Mouse (Mus musculus): ENCODE measurements around the gene Idh1. TPM values are rescaled to one million over a fixed set of nuclear protein-coding genes. Genes with fewer than 3 reads are reported as not detected.

The Idh1 gene
- polyA plus RNA-seq, 1 experiment from 2014 or later = 343 TPM

Other genes starting within 250 kb of the Idh1 start
- gene Plekhm3, start 229.7 kb downstream of the Idh1 start, polyA plus RNA-seq (2016; fragmentation: Nextera tagmentation; extraction: Ambion mirVana) = 7.8 and 8.9 TPM in 2 replicates
- 0.13 TPM in 1 of 2 replicates, not detected in the other for gene Akr1cl, start 153.7 kb downstream of the Idh1 start, polyA plus RNA-seq (2016; fragmentation: Nextera tagmentation; extraction: Ambion mirVana)
- gene Cryge, start 135.4 kb downstream of the Idh1 start, polyA plus RNA-seq (2016; fragmentation: Nextera tagmentation; extraction: Ambion mirVana) = not detected in 2 replicates
- gene Crygd, start 123.0 kb downstream of the Idh1 start, polyA plus RNA-seq (2016; fragmentation: Nextera tagmentation; extraction: Ambion mirVana) = not detected in 2 replicates
- not detected in 2 replicates for gene Crygc, start 112.8 kb downstream of the Idh1 start, polyA plus RNA-seq (2016; fragmentation: Nextera tagmentation; extraction: Ambion mirVana)
- not detected in 2 replicates for gene Crygb, start 104.2 kb downstream of the Idh1 start, polyA plus RNA-seq (2016; fragmentation: Nextera tagmentation; extraction: Ambion mirVana)
- gene Cryga, start 83.1 kb downstream of the Idh1 start, polyA plus RNA-seq (2016; fragmentation: Nextera tagmentation; extraction: Ambion mirVana) = 0.33 TPM in 1 of 2 replicates, not detected in the other
- not detected in 2 replicates for gene Gm28845, start 66.9 kb downstream of the Idh1 start, polyA plus RNA-seq (2016; fragmentation: Nextera tagmentation; extraction: Ambion mirVana)
- 0.28 TPM in 1 of 2 replicates, not detected in the other for gene D630023F18Rik, start 63.3 kb downstream of the Idh1 start, polyA plus RNA-seq (2016; fragmentation: Nextera tagmentation; extraction: Ambion mirVana)
- gene Pikfyve, start 183 bp upstream of the Idh1 start, polyA plus RNA-seq (2016; fragmentation: Nextera tagmentation; extraction: Ambion mirVana) = 18.1 and 20.6 TPM in 2 replicates
- gene Pth2r, start 95.6 kb upstream of the Idh1 start, polyA plus RNA-seq (2016; fragmentation: Nextera tagmentation; extraction: Ambion mirVana) = 0.28 and 0.40 TPM in 2 replicates

All from forebrain, embryonic 12.5 days (tissue).